Mouse (Mus musculus): ENCODE measurements around the gene Mtfr1l.
"Not testable (repeated sequence)": the region's sequence is repeated elsewhere in the genome, so short reads cannot be mapped to it uniquely, and the experiment has no call there.

Mtfr1l gene

GRCm38 (mm10) chr4:134515614-134516013 lies 19.6 kb downstream of the Mtfr1l start:
- DNase-seq = no peak

- no peak for DNase-seq
Observed at GRCm38 (mm10) chr4:134514309-134514930, 20.8 kb downstream of the Mtfr1l start.

- DNase-seq = no peak
Observed at GRCm38 (mm10) chr4:134512798-134513197, 22.4 kb downstream of the Mtfr1l start.

- no peak for DNase-seq
Observed at GRCm38 (mm10) chr4:134511730-134512129, 23.5 kb downstream of the Mtfr1l start.

- peak; percentile 81 for DNase-seq
Observed at GRCm38 (mm10) chr4:134510845-134511411, 24.3 kb downstream of the Mtfr1l start, which contains the start of gene Aunip. TSS of gene Aunip (plus strand) at chr4:134510999.

GRCm38 (mm10) chr4:134510396-134510795 lies 24.8 kb downstream of the Mtfr1l start:
- no peak for DNase-seq

- no peak for DNase-seq
Observed at GRCm38 (mm10) chr4:134506713-134507112, 28.5 kb downstream of the Mtfr1l start.

- DNase-seq = no peak
Observed at GRCm38 (mm10) chr4:134505966-134506594, 29.1 kb downstream of the Mtfr1l start.

GRCm38 (mm10) chr4:134505303-134505789 lies 29.8 kb downstream of the Mtfr1l start:
- no peak for DNase-seq

- DNase-seq = no peak
Observed at GRCm38 (mm10) chr4:134503686-134504357, 31.4 kb downstream of the Mtfr1l start.

- DNase-seq = no peak
Observed at GRCm38 (mm10) chr4:134501095-134501494, 34.1 kb downstream of the Mtfr1l start.

- not testable (repeated sequence) for DNase-seq
Observed at GRCm38 (mm10) chr4:134498983-134499382, 36.2 kb downstream of the Mtfr1l start.

- no peak for DNase-seq
Observed at GRCm38 (mm10) chr4:134497986-134498731, 37.0 kb downstream of the Mtfr1l start.

GRCm38 (mm10) chr4:134497223-134497622 lies 38.0 kb downstream of the Mtfr1l start:
- no peak for DNase-seq

GRCm38 (mm10) chr4:134496595-134497210 lies 38.5 kb downstream of the Mtfr1l start, which contains the start of gene Paqr7:
TSS of gene Paqr7 (plus strand) at chr4:134496697.
- DNase-seq = peak; percentile 85

- no peak for DNase-seq
Observed at GRCm38 (mm10) chr4:134495546-134495923, 39.7 kb downstream of the Mtfr1l start.

GRCm38 (mm10) chr4:134494780-134495545 lies 40.2 kb downstream of the Mtfr1l start:
- no peak for DNase-seq

GRCm38 (mm10) chr4:134494161-134494560 lies 41.0 kb downstream of the Mtfr1l start:
- not testable (repeated sequence) for DNase-seq

GRCm38 (mm10) chr4:134491716-134492115 lies 43.5 kb downstream of the Mtfr1l start:
- DNase-seq = no peak

- DNase-seq = no peak
Observed at GRCm38 (mm10) chr4:134489986-134490665, 45.1 kb downstream of the Mtfr1l start.

GRCm38 (mm10) chr4:134488211-134488610 lies 47.0 kb downstream of the Mtfr1l start:
- no peak for DNase-seq
